Mouse (Mus musculus) spleen, adult 2 months (tissue): Measurements from ENCODE around the gene 1700025G04Rik. TPM values are rescaled to one million over a fixed set of nuclear protein-coding genes. Genes with fewer than 3 reads are reported as not detected.

ENCODE experiments used
- DNase-seq, 2 experiments: peaks; one replicate each; pipeline versions ENCODE4 v3.0.0 to v3.0.0-alpha.2; 2012 to 2021; ENCODE audit warnings: low spot score in 2 of 2, low read depth in 1 of 2
- H3K27ac ChIP-seq: fragments of 200-500 bp; 2 replicates; pipeline ENCODE4 v1.5.1; 2012; ENCODE audit warnings: low read length, inconsistent platforms; ENCODE audit not compliant: insufficient read depth
- H3K27me3 ChIP-seq: fragments of 200-500 bp; 2 replicates; pipeline ENCODE4 v1.6.1; 2012; ENCODE audit warnings: mild to moderate bottlenecking, moderate library complexity, low read length, inconsistent platforms; ENCODE audit not compliant: control insufficient read depth, insufficient read depth
- H3K36me3 ChIP-seq: fragments of 200-500 bp; 2 replicates; pipeline ENCODE4 v1.6.1; 2012; ENCODE audit warnings: mild to moderate bottlenecking, low read length, inconsistent platforms; ENCODE audit not compliant: control insufficient read depth, insufficient read depth
- H3K4me1 ChIP-seq: fragments of 200-500 bp; 2 replicates; pipeline ENCODE4 v1.6.1; 2011; ENCODE audit warnings: inconsistent platforms; ENCODE audit not compliant: control insufficient read depth, insufficient read depth, insufficient read length
- H3K4me3 ChIP-seq: fragments of 200-500 bp; 2 replicates; pipeline ENCODE4 v1.5.1; 2011; ENCODE audit warnings: mild to moderate bottlenecking, inconsistent platforms; ENCODE audit not compliant: insufficient read depth, insufficient read length; ENCODE audit errors: extremely low read depth
- CTCF ChIP-seq: fragments of 200-500 bp; IDR thresholded peaks from 2 replicates; pipeline ENCODE4 v1.5.1; 2011; ENCODE audit warnings: mild to moderate bottlenecking, inconsistent platforms; ENCODE audit not compliant: insufficient read depth, insufficient read length, insufficient replicate concordance; ENCODE audit errors: extremely low read depth
- POLR2A ChIP-seq: fragments of 200-500 bp; IDR thresholded peaks from 2 replicates; pipeline ENCODE4 v1.6.1; 2011; ENCODE audit warnings: low read depth, low read length, inconsistent platforms
- WGBS: fragments of 180-500 bp; shearing (Covaris S2); methylation state at CpG from one replicate; pipeline ENCODE4 v1.1.7; 2018; 5-methylcytosine and 5-hydroxymethylcytosine counted together
- polyA plus RNA-seq: library from polyadenylated mRNA; depleted of rRNA; stranded (reverse); fragments of >200 nt; gene quantifications from 2 replicates; pipeline ENCODE4 v1.2.3, GENCODE M21; 2012

1700025G04Rik gene
- polyA plus RNA-seq, 1 experiment: 0.99 TPM

DNA sequence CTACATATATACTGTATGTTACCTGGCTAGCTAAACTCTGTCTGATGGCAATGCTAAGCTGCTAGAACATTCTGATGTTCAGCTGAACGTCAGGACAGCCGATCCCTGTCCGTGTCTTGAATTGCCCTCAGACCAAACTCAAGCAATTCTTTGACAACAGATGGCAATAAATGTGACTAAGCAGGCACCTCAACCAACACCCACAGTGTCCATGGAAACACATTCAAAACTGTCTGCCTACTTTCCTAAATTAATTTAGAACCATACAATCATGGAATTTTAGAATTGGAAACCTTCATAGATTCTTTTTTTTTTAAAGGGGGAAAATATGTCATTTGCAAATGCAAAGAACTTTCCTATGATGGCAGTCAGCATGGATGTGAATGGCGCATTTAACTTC, 41.6 kb downstream of the 1700025G04Rik start:
- Histone ChIP-seq H3K27ac (no peak overlapping the region), H3K27me3 (no peaks in the 10 kb centered on the region), H3K36me3 (no peaks in the 10 kb centered on the region), H3K4me1 (no peaks in the 10 kb centered on the region), H3K4me3 (no peak overlapping the region)
- 94% methylated on average over 4 of the region's 4 CpGs for WGBS
- no peak for DNase-seq
- TF ChIP-seq POLR2A (no peak), CTCF (no peak)

DNA sequence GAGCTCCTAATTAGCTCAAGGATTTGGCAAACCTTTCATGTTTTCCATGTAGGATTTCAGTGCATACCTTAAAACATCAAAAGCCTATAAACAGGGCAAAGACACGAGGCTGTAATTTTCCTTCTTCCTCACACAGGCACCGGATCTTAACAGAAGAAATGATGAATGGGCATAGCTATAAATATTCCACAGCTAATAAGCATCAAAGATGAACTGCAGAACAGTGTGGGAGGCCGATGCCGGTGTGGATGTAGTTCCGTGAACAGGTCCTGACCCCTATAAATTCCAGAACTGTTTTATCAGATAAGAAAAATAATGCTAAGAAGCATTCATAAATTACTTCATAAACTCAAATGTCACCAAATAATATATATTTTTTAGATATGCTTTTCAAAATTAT, 42.5 kb downstream of the 1700025G04Rik start:
- H3K4me3 ChIP-seq: no peak overlapping the region
- no peak for TF ChIP-seq CTCF
- no peak for TF ChIP-seq POLR2A
- 83% methylated on average over 5 of the region's 5 CpGs for WGBS
- H3K27ac ChIP-seq: no peak overlapping the region
- no peak for DNase-seq
- no peaks in the 10 kb centered on the region for H3K36me3 ChIP-seq
- no peaks in the 10 kb centered on the region for H3K4me1 ChIP-seq
- H3K27me3 ChIP-seq: no peaks in the 10 kb centered on the region

DNA sequence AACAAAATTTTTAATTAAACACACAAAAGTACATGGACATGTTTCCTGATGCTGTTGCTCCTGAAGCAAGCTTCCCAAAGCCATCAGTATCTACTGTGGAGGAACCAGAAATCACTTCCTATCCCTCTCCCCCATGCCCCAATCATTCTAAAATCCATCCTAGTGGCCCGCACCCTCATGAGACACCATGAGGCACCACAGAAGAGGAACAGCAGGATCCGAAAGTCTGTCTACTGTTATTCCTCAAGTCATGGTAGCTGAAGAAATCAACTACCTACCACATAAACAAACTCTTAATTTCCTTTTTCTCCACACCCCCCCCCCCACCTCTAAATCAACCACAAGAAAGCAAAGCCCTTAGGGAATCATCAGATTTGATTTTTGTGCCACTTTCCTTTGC, 46.5 kb downstream of the 1700025G04Rik start:
- no peak overlapping the region for H3K27ac ChIP-seq
- TF ChIP-seq POLR2A (no peak), CTCF (no peak)
- WGBS: 83% methylated on average over 2 of the region's 2 CpGs
- H3K4me1 ChIP-seq: no peaks in the 10 kb centered on the region
- no peak overlapping the region for H3K4me3 ChIP-seq
- no peaks in the 10 kb centered on the region for H3K27me3 ChIP-seq
- H3K36me3 ChIP-seq: no peaks in the 10 kb centered on the region
- DNase-seq: no peak

GRCm38 (mm10) chr1:152042409-152042808, 47.5 kb downstream of the 1700025G04Rik start:
- H3K4me3 ChIP-seq: no peak overlapping the region
- no peaks in the 10 kb centered on the region for H3K4me1 ChIP-seq
- WGBS: 73% methylated on average over 3 of the region's 3 CpGs
- no peak for DNase-seq
- no peak overlapping the region for H3K27ac ChIP-seq
- no peaks in the 10 kb centered on the region for H3K36me3 ChIP-seq
- TF ChIP-seq CTCF: no peak
- TF ChIP-seq POLR2A: no peak
- no peaks in the 10 kb centered on the region for H3K27me3 ChIP-seq

- no peaks in the 10 kb centered on the region for H3K36me3 ChIP-seq
- no peaks in the 10 kb centered on the region; the same call in 1 of the 2 replicates for H3K4me1 ChIP-seq
- DNase-seq: no peak
- TF ChIP-seq CTCF: no peak
- no peak for TF ChIP-seq POLR2A
- WGBS: 98% methylated on average over 4 of the region's 4 CpGs
- no peaks in the 10 kb centered on the region for H3K27me3 ChIP-seq
- H3K4me3 ChIP-seq: no peak overlapping the region
- H3K27ac ChIP-seq: no peak overlapping the region
Observed at GRCm38 (mm10) chr1:152041005-152041404, 48.9 kb downstream of the 1700025G04Rik start.

GRCm38 (mm10) chr1:152040053-152040452, 49.9 kb downstream of the 1700025G04Rik start:
- DNase-seq: no peak
- WGBS: 72% methylated on average over 7 of the region's 7 CpGs
- TF ChIP-seq CTCF: no peak
- TF ChIP-seq POLR2A: no peak
- H3K27ac ChIP-seq: no peak overlapping the region
- no peaks in the 10 kb centered on the region for H3K36me3 ChIP-seq
- H3K27me3 ChIP-seq: no peaks in the 10 kb centered on the region
- H3K4me3 ChIP-seq: no peak overlapping the region
- H3K4me1 ChIP-seq: no peaks in the 10 kb centered on the region; the same call in 1 of the 2 replicates

GRCm38 (mm10) chr1:152039588-152039987, 50.3 kb downstream of the 1700025G04Rik start:
- H3K36me3 ChIP-seq: no peaks in the 10 kb centered on the region
- DNase-seq: no peak
- H3K4me3 ChIP-seq: no peak overlapping the region
- no peaks in the 10 kb centered on the region for H3K27me3 ChIP-seq
- H3K4me1 ChIP-seq: no peaks in the 10 kb centered on the region; the same call in 1 of the 2 replicates
- H3K27ac ChIP-seq: no peak overlapping the region
- TF ChIP-seq POLR2A (no peak), CTCF (no peak)
- 97% methylated on average over 8 of the region's 8 CpGs for WGBS
